Mouse (Mus musculus) layer of hippocampus, adult 18-20 months (tissue): ENCODE data around the gene Pde4d. TPM values are rescaled to one million over a fixed set of nuclear protein-coding genes. Genes with fewer than 3 reads are reported as not detected.
A peak's percentile ranks its signal among the peaks of the same experiment; 100 is the strongest.

ENCODE experiments used
- DNase-seq, 2 experiments: peaks; one replicate each; pipeline ENCODE4 v3.0.0; 2022; ENCODE audit warnings: low spot score in 2 of 2
- total RNA-seq, 2 experiments: library from RNA; stranded (reverse); gene quantifications; 2 replicates each; pipeline ENCODE4 v1.2.3; 2021

Gene Pde4d
- total RNA-seq, 2 experiments from 2014 or later = 67.4 to 71.2 TPM

DNA sequence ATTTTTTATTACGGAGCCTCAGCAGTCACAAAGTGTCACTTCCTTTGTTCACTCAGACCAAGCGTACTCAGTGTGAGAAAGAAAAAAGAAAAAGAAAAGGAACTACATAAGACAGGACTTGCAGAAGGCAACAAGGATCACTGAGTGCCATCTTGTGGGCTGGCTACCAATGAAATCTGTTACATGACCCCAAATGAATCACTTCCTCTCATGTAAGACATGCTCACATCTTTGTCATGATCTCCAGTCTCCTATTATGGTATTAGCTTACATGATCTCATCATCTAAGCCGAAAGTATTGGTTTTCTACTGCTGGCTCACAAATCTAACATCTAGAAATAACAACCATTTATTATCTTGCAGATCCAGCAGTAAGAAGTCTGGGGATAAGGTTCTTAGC is 709.0 kb downstream of the Pde4d start:
- no peak for DNase-seq

DNA sequence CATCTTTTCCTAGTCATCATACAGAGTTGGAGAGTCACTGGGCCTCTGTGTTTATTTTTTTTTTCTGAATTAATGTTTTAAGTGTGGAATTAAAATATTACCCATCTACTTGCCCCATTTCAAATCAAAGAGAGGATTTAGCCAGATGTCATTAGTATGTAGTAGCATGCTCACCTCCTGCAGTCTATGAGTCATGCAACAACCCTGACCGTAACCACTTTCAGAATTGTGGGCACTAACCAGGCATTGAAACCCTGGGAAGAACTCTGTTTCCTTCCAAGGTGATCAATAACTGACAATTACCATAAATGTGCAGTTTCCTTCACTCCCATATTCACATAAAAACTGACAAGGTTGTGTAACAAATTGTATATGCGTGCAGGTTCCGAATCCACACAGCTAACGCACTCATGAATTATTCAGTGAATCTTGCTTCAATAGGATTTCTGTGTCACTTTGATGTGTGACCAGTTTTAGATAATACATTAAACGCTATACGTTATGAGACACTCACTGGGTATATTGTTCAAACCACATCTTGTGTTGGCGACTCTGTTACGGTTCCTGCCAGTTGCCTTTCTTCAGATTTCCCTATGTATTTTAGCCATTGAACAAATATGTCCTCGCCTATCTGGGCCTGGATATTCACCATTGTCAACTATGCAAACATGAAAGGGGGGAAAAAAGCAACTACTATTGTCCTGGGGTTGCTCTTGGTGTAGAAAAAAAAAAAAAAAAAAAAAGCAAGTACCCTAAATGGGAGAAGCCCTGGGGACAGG is 719.0 kb downstream of the Pde4d start:
- no peak for DNase-seq

DNA sequence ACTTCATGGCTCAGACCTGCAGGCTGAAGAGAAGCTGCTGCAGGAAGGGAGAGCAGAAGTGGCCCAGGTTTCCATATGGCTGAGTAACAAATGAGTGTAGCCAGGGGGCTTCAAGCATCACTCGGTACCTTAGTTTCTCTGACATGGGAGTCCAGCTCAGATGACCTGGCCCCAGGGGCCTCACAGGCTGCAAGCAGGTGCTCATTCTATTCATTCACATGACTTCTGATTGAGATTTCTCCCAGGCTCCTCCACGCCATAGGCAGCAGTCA is 719.5 kb downstream of the Pde4d start:
- no peak for DNase-seq

DNA sequence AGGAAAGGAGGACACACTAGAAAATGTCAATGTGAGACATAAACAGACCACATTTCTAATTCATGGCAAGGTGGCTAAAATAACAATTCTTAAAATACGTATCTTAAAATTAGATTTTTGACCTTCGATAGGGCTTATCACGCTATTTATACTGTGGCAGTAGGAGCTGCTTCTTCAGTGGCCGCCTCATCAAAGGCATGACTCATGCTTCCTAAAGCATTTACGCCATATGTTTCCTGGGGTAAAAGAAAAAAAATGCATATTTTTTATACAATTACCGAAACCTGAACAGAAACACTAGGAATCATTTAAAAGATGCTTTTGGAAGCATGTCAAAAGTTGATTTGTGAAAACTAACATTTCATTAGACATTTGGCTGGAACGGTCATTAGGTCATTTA is 721.9 kb downstream of the Pde4d start:
- DNase-seq = no peak

DNA sequence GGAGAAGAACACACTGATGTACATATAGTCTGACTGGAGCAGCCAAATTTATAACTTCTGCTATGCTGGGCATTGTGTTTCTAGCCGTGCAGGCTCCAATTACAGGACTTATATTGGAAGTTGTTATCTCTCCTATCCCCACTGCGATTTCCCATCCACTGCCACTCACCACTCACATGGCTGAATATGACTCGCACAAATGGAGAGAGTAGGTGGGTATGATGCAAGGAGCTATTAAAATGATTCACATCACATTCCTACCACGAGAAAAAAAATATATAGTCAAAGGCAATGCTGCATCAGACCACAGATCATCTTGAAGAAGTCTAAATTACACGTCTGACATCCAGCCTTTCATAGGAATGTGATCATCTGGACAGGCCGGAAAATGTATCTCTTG is 725.5 kb downstream of the Pde4d start:
- peak in 1 of 2 experiments; percentile 31 for DNase-seq

DNA sequence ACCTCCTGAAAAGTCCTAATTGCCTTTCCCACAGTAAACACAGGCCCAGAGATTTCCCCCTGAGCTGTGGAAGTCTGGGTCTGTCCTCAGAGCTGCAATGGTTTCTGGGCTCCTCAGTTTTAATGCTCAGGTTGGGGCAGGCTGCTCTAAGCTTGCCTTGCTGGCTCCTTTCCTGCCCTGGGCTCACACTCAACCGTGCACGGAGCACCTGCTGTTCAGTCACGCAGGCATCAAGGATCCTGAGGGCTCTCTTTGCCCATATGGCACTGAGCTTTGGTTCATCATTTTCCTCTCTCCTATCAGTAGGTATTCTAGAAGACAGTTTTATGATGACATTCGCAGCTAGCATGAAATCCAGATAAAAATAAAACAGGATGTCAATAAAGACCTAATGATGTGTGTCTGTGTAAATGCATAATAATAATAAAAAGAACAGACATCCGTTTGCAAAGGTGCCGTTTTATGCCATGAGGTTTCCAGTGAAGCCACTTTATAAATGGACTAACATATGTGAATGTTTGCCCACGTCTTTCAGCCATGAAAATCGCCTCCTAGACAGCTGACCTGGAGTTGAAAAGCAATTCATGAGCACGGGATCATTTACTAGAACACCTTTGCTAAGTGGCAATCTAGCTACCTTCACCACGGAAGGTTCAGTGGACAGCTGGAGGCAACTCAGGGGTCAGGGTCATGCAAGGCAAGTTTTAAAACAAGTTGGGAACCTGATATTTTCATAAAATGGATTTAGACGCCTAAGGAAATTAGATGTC is 726.3 kb downstream of the Pde4d start:
- DNase-seq = no peak

DNA sequence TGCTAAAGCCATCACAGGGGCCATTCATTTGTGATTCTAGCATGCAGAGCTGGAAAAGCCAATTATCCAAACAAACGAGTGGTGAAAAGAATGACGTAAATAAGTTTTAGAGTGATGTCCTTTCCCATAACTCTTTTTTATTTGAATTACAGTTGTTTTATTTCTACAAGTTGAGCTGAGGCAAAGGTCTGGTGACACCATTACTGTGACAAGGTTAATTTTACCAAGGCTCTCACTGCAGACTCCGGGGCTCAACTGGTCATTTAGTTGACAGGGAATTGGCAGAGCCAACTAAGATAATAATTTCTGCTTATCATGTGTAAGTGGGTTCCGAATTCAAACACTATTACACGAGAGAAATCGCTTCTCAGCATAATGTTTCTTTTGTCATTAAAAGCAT is 731.6 kb downstream of the Pde4d start:
- DNase-seq = no peak

DNA sequence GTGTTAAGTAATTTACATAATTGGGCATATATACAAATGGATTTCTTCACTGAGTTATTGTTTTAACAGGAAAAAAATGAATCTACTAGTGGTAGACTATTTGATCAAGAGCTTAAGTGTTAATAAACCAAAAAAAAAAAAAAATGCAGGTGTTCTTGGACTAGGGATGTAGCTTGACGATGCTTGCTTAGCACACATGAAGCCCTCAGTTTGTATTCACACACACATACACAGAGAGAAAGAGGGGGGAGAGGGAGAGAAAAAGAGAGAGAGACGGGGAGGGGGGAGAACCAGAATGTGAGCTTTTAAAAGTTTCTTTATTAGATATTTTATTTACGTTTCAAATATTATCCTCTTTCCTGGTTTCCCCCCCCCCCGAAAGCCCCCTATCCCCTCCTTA is 740.9 kb downstream of the Pde4d start:
- no peak for DNase-seq

DNA sequence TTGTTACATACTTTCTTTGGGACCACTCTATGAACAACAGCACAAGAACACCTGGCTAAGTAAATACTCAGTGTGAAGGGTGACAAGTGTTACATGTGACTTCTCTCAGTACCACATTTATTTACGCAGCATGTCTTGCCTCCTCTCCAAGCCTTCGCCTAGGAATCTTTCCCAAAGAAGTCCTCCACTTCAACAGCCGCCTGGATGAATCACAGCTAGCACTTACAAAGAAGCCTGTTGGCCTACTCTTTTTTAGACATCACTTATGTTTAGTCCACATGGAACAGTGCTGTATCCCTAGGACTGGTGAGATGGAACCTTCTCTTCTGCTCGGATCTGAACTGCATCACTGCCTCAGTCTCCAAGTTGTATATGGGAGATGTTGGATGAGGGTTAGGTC is 741.4 kb downstream of the Pde4d start:
- no peak for DNase-seq

DNA sequence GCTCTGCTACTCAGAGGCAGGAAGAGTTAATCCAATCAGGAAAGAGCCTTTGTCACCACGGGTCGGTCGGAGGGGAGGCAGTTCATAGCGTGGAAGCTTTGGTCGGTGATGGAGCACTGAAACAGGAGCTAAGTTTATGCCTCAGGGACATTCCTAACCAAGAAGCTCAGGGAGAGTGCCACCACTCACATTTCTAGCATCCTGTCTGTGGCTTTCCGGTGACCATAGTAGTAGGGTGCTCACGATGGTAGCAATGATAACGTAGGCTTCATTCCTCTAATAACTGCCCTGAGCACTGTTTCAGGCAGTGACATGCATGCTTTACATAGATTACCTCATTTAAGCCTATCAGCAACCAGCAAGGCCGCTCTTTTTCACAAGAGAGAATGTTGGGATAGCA is 755.8 kb downstream of the Pde4d start:
- no peak for DNase-seq

DNA sequence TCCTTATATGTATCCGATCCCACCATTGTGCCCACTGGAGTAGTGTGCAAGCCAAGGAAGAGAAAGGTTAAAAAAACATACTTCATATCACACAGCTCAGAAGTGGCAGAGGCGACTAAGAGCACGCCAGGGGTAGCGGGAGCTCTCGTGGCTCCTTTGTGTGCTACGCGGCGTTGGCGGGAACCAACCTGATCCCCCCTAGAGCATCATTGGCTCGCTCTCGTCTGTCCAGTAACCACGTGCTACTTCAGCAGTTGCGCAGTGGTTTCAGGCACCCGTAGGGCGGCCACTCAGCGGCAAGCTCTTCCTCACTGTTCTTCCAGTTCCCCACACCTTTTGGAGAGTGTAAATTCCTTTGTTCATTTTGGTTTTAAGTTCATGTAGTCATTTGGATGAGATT is 758.9 kb downstream of the Pde4d start:
- DNase-seq = no peak

DNA sequence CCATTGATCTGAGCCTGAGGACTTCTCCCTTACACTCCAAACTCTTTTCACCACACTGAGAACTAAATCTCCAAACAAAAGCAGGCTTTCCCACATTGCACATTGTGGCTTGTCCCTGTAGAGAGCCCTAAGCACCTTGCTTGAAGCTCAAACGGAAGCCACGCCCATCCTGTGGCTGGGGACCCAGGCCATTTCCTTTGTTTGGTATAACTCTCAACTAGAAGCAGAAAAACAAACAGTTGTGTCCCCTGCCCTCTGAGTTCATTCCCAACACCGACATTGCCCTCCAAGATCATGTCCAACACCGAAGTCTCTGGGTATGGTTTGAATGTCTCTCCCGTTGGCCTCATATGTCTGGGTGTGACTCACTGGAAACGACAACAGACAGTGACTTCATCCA is 759.7 kb downstream of the Pde4d start:
- no peak for DNase-seq

DNA sequence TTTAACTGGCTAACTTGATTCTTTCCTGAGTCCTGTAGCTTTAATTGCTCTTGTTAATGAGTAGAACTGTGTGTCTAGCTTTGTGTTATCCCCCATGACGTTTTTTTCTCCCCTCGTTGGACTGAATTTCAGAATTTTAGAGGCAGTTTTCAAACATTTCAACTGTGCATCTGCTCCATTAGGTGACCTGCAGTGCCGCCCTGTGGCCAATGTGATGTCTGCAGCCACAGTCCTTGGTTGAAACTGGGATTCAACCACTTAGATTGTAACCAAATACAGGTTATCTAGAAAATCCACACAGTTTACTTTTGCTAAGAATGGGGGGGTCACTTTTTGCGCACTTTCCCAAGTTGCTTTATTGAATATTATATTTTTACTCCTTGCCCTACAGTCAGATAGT is 760.7 kb downstream of the Pde4d start:
- peak; percentile 54 to 91 for DNase-seq

DNA sequence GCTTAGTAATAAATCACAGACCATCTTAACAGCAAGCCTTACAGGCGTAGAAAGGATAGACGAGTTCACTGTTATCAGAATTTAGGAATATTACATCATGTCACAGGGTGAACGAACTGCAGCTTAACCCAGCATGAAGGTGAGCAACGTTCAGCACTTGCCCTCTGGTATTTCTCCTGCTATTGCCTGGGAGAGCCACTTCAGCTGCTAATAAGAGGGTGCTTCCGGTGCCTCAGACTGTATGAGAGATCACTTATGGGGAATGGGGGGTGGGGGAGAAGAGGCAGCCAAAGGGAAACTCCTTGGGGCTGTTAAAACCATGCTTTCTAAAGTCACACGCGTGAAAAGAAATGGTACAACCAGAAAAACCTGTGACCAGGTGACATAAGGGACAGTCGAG is 761.7 kb downstream of the Pde4d start:
- DNase-seq = no peak

DNA sequence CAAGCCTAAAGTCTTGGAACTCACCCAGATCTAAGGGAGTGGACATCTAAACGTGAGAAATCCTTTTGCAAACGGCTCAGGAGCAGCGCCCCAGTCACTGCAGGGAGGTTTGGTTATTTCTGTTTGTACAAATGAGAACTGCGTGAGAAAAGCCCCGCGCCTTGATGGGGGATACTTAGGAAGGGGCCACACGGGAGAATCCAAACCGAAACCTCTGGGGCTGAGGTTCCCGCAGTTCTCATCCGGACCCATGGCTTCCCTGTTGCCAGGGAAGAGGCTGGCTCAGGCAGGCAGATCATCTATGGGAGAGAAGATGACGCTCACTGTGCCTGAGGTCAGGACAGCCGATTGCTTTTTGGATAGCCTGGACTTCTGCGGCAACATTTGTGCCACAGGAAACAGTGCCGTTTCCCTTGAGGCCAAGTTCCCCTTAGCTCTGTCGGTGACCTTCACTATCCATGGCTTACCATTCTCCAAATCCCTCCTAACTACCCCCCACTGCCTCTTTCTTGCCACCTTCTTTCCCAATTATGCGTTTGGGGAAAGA is 762.3 kb downstream of the Pde4d start:
- DNase-seq = no peak

DNA sequence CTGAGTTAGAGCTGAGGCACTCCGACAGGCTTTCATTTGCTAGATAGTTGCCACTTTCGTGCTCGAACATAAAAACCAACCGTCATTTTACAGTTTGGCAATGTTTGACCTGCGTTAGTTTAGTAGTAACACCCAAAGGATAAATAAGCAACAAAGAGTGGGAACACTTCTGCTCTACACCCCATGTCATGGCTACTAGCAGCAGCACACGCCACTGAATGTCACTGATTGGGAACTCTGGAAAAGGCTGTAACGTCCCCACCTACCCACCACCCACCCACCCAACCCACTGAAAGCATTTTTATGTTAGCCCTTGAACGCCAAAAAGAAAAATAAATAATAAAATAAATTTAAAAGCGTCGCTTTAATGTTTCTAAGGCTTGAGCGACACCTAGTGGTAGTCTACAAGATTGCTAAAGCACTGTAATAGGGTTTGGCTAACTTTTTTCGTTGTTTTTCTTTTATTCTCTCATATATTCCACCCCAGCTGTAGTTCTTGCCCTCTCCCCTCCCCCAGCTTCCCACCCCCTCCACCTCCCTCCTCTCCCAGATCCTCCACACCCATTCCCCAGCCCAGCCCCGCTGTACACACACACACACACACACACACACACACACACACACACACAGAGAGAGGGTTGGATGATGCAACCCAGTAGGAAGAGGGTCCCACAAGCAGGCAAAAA is 763.2 kb downstream of the Pde4d start:
- DNase-seq = peak in 1 of 2 experiments; percentile 37

DNA sequence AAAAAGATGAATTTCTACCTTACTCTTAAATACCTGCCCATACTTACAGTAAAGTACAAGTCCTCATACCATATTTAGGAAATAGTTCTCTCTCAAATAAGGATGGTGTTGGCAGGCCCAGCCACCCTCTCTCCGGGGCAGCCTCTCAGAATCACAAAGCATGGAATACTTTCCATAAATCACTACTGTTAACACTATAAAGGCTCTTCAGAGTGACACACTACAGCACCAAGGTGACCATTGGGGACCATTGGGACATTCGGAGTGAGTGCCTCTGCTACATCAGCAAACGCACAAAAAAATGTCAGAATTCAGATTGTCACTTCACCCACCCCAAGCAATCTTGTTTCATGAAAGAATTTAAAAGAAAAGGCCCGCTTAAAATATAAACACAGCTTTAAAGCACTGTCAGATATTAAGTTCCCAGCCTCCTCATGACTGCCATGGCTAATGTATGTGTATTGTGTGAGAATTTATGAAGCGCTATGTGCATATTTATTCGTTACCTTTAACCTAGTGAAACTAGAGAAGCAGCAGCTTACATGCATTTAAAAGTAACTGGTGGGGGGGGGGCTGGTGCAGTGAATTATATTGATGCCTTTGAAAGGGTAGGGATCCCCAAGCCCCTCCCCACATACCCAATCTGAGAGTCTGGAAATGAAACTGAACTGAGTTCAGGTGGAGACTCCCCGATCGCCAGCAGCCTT is 769.4 kb downstream of the Pde4d start:
- DNase-seq = no peak

DNA sequence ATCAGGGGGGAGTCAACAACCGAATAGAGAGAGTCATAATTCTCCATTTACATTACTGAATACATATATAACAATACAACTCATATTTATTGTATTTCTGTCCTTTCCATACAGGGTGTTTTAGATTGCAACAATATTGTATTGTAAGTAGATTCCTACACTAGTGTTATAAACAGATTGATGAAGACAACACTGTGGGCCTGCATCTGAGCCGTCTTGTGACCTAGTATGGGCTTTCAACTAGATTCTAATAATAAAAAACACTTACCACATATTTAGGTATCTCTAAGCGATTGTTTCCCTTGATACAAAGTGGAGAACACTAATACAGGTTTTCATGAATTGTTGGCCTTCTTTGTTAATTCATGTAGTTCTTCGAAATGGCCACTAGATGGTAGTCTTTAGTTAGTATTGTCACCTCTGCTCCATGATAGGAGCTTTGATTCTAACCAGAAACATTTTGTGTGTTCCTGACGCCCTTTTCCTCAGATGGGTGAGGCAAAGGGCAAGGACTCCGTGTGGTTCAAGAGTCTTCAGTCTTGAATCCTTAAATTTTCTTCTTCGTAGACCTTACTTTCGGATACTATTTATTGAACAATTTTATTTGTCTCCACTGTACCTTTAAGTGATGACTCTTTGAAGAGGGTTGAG is 779.3 kb downstream of the Pde4d start:
- peak in 1 of 2 experiments; percentile 68 for DNase-seq

DNA sequence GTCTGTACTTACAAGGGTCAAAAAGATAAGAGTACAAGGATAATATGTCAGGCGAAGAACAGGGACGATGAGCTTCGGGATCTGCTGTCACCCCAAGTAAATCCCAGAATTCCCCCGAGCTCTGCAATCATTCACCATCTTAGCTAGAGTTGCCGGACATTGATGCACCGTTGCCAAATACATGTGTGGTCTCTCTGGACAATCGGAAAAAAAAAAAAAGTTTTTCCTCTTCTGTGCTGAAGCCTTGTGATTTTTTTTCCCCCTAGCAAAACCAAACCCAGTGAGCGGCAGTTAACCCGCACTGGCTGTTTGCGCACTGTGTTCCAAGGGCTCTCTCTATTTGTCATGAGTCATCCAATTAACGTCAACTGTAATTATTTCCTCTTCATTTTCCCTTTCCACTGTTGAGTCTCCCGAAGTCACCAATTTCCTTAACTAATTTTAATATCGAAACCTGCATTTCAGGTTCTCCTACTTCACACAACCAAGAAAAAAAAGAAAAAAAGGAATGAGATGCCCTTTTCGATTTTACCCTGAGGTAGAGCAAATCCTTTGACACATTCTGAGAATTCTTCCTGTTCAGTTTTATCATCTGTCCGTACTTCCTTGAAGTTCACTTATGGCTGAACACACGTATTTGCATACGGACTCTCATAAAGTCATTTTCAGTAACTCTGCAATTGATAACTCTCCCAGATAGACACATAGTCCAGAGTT is 780.0 kb downstream of the Pde4d start:
- no peak for DNase-seq

DNA sequence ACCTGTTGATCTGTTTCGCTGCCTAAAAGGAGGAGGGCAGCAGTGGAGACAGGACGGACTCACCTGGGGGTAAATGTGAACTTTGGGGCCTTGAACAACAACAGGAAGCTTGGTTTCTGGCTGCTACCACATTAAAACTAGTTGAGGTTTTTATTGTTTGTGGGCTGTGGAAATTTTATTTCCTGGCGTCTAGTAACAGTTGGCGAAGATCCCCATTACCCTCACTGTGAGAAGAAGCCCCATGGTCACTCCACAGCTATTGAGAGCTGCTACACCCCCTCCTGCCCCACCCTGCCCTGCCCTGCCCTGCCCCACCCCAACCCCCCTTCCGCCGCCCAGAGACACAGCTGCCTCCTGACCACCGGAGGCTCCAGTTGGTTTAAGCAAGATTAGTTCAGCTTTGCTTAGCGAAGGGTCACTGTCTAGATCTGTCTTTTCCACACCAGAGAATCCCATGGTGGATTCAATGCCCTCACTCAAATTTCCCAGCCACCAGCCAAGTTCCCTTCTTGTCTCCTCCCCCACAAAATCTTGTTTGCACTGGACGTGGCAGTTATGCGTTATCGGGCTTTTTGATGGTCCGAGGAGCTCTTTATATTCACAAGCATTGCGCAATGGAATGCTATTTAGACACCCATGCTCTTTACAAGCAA is 780.7 kb downstream of the Pde4d start:
- no peak for DNase-seq
